Mouse (Mus musculus): Measurements from ENCODE around the gene Ipcef1.
"Not testable (repeated sequence)": the region's sequence is repeated elsewhere in the genome, so short reads cannot be mapped to it uniquely, and the experiment has no call there.

Gene Ipcef1

GRCm38 (mm10) chr10:7033459-7033858 lies 18.8 kb downstream of the Ipcef1 start:
- DNase-seq: no peak

- DNase-seq: no peak
Measured at GRCm38 (mm10) chr10:7025028-7025427, 27.2 kb downstream of the Ipcef1 start.

- DNase-seq: no peak
Measured at GRCm38 (mm10) chr10:7020551-7020950, 31.7 kb downstream of the Ipcef1 start.

- DNase-seq: no peak
Measured at GRCm38 (mm10) chr10:7019781-7020386, 32.4 kb downstream of the Ipcef1 start.

GRCm38 (mm10) chr10:7015199-7015598 lies 37.1 kb downstream of the Ipcef1 start:
- no peak for DNase-seq

GRCm38 (mm10) chr10:7010543-7010942 lies 41.7 kb downstream of the Ipcef1 start:
- DNase-seq: no peak

GRCm38 (mm10) chr10:7004980-7005538 lies 47.2 kb downstream of the Ipcef1 start:
- no peak for DNase-seq

GRCm38 (mm10) chr10:7003898-7004297 lies 48.4 kb downstream of the Ipcef1 start:
- not testable (repeated sequence) for DNase-seq

GRCm38 (mm10) chr10:6999355-6999754 lies 52.9 kb downstream of the Ipcef1 start:
- DNase-seq: no peak

- DNase-seq: no peak
Measured at GRCm38 (mm10) chr10:6998576-6999250, 53.6 kb downstream of the Ipcef1 start.

- DNase-seq: peak; percentile 39
Measured at GRCm38 (mm10) chr10:6996895-6997294, 55.4 kb downstream of the Ipcef1 start.

- no peak for DNase-seq
Measured at GRCm38 (mm10) chr10:6988555-6988954, 63.7 kb downstream of the Ipcef1 start.

- DNase-seq: no peak
Measured at GRCm38 (mm10) chr10:6987399-6988098, 64.7 kb downstream of the Ipcef1 start.

GRCm38 (mm10) chr10:6986246-6986645 lies 66.0 kb downstream of the Ipcef1 start:
- DNase-seq: peak; percentile 32

- no peak for DNase-seq
Measured at GRCm38 (mm10) chr10:6983431-6983830, 68.8 kb downstream of the Ipcef1 start.

- DNase-seq: peak; percentile 60
Measured at GRCm38 (mm10) chr10:6982751-6983151, 69.5 kb downstream of the Ipcef1 start.

- DNase-seq: peak; percentile 53
Measured at GRCm38 (mm10) chr10:6980236-6980635, 72.0 kb downstream of the Ipcef1 start.

GRCm38 (mm10) chr10:6979789-6980188 lies 72.5 kb downstream of the Ipcef1 start:
- DNase-seq: peak; percentile 35

- peak; percentile 31 for DNase-seq
Measured at GRCm38 (mm10) chr10:6979216-6979615, 73.1 kb downstream of the Ipcef1 start.

GRCm38 (mm10) chr10:6978733-6979132 lies 73.5 kb downstream of the Ipcef1 start:
- DNase-seq: no peak

- DNase-seq: no peak
Measured at GRCm38 (mm10) chr10:6977843-6978242, 74.4 kb downstream of the Ipcef1 start.

- DNase-seq: no peak
Measured at GRCm38 (mm10) chr10:6968334-6968733, 83.9 kb downstream of the Ipcef1 start.

- no peak for DNase-seq
Measured at GRCm38 (mm10) chr10:6967588-6968242, 84.6 kb downstream of the Ipcef1 start.

Measured in thymus, postnatal 14 days (tissue).